Mouse (Mus musculus) erythroblast, embryonic 14.5 days (primary cell): Measurements from ENCODE around the gene Creg2. TPM values are rescaled to one million over a fixed set of nuclear protein-coding genes. Genes with fewer than 3 reads are reported as not detected.
A peak's percentile ranks its signal among the peaks of the same experiment; 100 is the strongest.
"Not testable (repeated sequence)": the region's sequence is repeated elsewhere in the genome, so short reads cannot be mapped to it uniquely, and the experiment has no call there.

Experiments used
- H3K27me3 ChIP-seq: 2 replicates; pipeline ENCODE4 v1.6.1; 2012; ENCODE audit warnings: inconsistent platforms; ENCODE audit not compliant: control insufficient read depth
- H3K36me3 ChIP-seq: 2 replicates; pipeline ENCODE4 v1.6.1; 2012; ENCODE audit warnings: mild to moderate bottlenecking, inconsistent platforms; ENCODE audit not compliant: control insufficient read depth
- H3K4me1 ChIP-seq: 2 replicates; pipeline ENCODE4 v1.6.1; 2012; ENCODE audit warnings: inconsistent platforms; ENCODE audit not compliant: control insufficient read depth
- H3K4me3 ChIP-seq: replicated peaks from 2 replicates; pipeline ENCODE3; 2012; ENCODE audit warnings: moderate library complexity, mild to moderate bottlenecking, inconsistent platforms
- H3K9me3 ChIP-seq: 2 replicates; pipeline ENCODE4 v1.6.1; 2012; ENCODE audit warnings: low read length, inconsistent platforms, mixed read lengths; ENCODE audit not compliant: control insufficient read depth
- GATA1 ChIP-seq: IDR thresholded peaks from 2 replicates; pipeline ENCODE4 v1.6.1; 2012; ENCODE audit warnings: low read length, inconsistent platforms, mixed read lengths
- TAL1 ChIP-seq: IDR thresholded peaks from 3 replicates; pipeline ENCODE4 v1.6.1; 2012; ENCODE audit warnings: low read length, inconsistent platforms, mixed read lengths
- polyA plus RNA-seq: library from polyadenylated mRNA; stranded (reverse); fragments of >175 nt; gene quantifications from 2 replicates; pipeline ENCODE4 v1.2.3, GENCODE M21; 2012

Gene Creg2
- polyA plus RNA-seq, 1 experiment = not detected

DNA sequence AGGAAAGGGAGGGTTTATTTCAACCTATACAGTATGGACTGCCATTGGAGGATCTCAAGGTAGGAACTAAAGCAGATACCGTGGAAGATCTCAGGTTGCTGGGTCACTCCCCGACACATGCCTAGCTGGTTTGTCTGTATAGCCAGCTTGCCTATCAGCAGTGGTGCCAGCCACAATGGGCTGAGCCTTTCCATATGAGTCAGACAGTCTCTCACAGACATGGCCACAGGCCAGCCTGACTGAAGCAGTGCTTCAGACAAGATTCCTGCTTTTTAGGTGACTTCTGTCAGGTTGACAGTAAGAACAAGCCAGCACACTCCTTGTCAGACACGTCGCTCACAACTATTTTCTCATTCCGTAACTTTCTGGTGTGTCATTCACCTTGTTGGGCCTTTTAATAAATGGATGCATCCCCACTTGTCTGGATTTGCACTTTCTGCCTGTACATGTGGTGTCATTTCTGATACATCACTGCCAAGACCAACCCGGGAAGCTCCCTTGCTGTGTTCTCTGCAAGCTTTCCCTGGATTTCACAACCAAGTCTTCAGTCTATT is 5.8 kb upstream of the Creg2 start:
- Histone ChIP-seq H3K9me3 (no peaks in the 10 kb centered on the region), H3K36me3 (no peaks in the 10 kb centered on the region), H3K27me3 (peaks cover 55% of the 10 kb centered on the region), H3K4me3 (no peak overlapping the region), H3K4me1 (peaks cover 6% of the 10 kb centered on the region)
- no peak for TF ChIP-seq GATA1
- no peak for TF ChIP-seq TAL1

DNA sequence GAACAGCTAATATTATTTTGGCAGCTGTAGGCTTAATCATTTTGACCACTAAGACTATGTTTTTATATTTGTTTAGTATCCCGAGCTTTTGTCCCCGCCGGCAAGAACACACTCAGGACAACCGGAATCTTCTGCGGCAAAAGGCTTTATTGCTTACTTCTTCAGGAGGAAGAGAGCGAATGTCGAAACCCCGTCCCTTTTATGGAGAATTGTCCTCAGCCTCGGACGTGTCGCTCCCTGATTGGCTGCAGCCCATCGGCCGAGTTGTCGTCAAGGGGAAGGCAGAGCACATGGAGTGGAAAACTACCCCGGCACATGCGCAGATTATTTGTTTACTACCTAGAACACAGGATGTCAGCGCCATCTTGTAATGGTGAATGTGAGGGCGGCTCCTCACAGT is 3.6 kb upstream of the Creg2 start:
- Histone ChIP-seq H3K4me1 (peaks cover 11% of the 10 kb centered on the region), H3K9me3 (peaks cover 11% of the 10 kb centered on the region; the same call in 1 of the 2 replicates), H3K27me3 (peaks cover 74% of the 10 kb centered on the region)
- not testable (repeated sequence) for H3K4me3 ChIP-seq, H3K36me3 ChIP-seq

DNA sequence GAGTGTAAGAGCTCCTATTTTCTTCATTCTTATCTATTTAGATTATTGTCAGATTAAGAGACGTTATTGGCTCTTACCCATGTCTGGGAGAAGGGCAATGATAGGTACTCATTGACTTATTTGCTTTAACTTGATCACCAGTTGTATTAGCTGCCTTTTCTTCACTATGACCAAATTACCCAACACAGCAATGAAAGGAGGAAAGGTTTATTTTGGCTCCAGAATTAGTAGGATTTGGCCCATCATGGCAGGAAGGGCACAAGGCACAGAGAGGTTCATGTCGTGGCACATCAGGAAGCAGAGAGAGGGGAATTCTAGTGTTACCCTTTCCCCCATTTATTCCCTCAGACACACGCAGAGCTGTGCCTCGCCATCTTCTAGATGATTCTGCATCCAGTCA is 1.8 kb upstream of the Creg2 start:
- H3K4me3 ChIP-seq = no peak overlapping the region
- TF ChIP-seq TAL1 = no peak
- TF ChIP-seq GATA1 = no peak
- H3K36me3 ChIP-seq = no peaks in the 10 kb centered on the region
- peaks cover 91% of the 10 kb centered on the region for H3K27me3 ChIP-seq
- peaks cover 11% of the 10 kb centered on the region; the same call in 1 of the 2 replicates for H3K9me3 ChIP-seq
- H3K4me1 ChIP-seq = peaks cover 11% of the 10 kb centered on the region

DNA sequence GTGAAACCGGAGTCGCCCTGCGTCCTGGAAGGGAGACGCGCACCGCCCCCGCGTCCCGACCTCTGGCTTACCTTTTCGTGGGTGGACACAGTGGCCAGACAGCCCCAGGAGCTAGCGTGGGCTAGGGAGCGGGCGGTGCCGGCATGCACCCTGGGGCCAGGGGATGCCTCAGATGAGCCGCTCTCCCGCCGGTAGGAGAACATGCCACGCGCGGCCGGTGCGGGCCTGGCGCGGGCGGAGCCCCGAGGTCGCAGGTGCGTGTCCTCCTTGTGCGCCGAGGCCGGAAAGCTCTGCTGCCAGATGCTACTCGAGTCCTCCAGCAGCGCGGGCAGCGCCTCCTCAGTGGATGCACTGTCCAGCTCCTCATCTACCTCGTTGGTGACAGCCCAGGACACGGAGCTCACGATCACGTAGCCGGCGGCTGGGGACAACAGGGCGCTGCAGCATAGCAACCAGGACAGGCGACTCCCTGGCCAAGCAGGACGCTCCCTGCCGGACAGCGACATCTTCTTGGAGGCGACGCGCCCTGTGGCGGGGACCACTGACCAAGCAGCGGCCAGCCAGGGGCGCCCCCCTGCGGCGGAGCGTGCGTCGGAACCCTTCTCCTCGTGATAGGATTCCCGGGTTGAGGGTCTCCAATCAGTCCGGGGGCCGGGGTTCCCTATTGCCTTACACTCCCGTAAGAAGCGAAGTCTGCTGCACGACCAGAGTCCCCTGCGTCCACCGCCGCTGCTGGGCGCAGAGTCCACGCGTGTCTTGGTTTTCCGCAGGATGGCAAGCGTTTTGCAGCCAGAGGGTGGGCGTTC is 636 bp downstream of the Creg2 start:
- Histone ChIP-seq H3K4me3 (peak overlapping the region; percentile 43), H3K36me3 (no peaks in the 10 kb centered on the region)

DNA sequence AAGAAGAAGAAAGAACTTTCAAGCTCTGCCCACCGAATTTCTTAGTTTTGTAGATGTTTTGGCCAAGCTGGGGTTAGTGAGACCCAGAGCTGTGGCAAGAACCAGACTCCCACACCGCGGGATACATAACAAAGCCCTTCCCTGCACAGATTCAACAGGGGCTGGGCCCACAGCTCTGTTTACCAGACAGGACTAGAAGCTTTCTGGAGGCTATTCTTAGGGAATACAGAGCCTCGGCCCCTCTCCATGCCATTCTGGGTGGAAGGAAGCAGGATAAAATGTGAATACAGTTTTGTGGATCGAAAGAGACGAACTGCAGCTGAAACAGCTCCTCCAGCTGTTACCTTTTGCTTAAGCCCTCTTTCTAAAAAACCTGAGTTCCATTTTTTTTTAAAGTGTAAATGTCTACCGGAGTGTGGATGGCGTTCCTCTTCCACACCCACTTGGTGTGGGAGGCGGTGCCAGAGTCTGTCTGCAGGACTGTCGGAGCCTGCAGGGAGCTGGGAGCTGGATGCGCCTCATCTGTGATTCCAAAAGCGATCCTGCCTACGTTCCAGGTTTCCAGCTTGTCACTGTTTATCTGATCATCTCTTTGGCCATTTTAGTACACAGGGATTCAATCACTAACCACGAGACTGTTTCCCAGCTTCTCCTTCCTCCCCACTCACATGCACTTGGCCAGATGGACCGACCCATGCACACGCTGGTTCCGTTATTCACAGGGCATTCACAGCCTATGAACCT is 1.4 kb downstream of the Creg2 start:
- TF ChIP-seq TAL1 (no peak), GATA1 (no peak)
- Histone ChIP-seq H3K9me3 (peaks cover 11% of the 10 kb centered on the region; the same call in 1 of the 2 replicates), H3K4me1 (peaks cover 41% of the 10 kb centered on the region), H3K36me3 (no peaks in the 10 kb centered on the region), H3K4me3 (peak overlapping the region; percentile 43), H3K27me3 (peaks cover 78% of the 10 kb centered on the region)

More for the DNA sequence above, 636 bp downstream of the Creg2 start:
- Histone ChIP-seq H3K9me3 (peaks cover 11% of the 10 kb centered on the region; the same call in 1 of the 2 replicates), H3K4me1 (peaks cover 33% of the 10 kb centered on the region), H3K27me3 (peaks cover 83% of the 10 kb centered on the region)
- TF ChIP-seq TAL1 (no peak), GATA1 (no peak)

DNA sequence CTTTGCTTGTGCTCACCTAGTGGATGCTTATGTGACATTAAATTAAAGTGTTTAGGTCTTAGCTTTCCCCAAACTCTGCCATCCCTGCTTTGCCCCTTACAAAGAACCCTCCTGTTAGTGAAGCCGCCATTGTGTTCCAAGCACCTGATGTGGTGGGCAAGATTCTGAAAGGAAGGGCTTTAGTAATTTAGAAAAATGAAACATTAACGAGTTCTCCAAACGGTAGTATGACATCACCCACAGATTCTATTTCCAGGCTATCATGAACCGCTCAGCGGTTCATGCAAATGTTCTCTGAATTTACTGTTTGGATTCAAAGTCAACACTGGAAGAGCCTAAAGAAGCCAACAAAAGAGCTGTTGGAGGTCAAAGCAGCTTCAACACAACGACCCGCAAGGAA is 2.7 kb downstream of the Creg2 start:
- H3K9me3 ChIP-seq = peaks cover 11% of the 10 kb centered on the region; the same call in 1 of the 2 replicates
- H3K27me3 ChIP-seq = peaks cover 65% of the 10 kb centered on the region
- H3K4me1 ChIP-seq = peaks cover 53% of the 10 kb centered on the region
- H3K4me3 ChIP-seq = no peak overlapping the region
- no peak for TF ChIP-seq GATA1
- no peak for TF ChIP-seq TAL1
- H3K36me3 ChIP-seq = no peaks in the 10 kb centered on the region

DNA sequence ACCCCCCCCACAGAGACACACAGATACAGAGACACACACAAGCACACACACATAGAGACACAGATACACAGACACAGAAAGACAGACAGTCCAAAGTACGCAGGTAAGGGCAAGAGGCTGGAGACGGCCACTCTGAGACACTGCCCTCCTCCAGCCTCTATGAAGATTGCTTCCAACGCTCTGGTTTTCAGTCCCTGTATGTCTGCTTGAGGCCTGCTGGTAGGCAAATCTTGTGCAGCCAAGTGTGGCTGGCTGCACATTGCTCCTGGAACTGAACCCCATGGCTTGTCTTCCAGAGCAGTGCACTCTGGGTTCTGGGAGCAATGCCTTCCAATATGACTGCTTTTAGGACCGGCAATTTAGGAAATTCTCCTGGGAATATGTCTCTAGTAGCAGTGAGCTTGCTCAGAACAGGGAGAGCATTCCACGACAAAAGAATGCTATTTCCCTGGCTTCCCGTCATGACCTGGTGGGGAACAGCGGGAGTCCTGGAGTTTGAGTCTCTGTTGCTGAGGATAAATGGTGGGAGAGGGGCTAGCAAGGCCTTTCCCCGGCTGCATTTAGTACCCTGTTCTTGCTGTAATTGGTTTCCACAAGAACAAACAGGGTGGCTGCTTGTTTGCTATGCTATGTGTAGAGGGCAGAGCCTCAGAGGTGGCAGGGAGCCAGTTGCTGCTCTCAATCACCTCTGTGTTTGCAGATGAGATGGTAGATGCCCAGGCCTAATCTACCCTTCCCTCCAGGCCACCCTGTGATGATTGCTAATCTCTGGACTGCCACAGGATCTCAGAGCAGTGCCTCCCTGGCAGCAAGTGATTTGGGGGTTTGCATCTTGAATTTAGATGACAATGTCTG is 5.1 kb downstream of the Creg2 start:
- no peak for TF ChIP-seq GATA1
- no peak; the same call in 2 of the 3 replicates for TF ChIP-seq TAL1
- Histone ChIP-seq H3K27me3 (peaks cover 41% of the 10 kb centered on the region), H3K4me3 (no peak overlapping the region), H3K4me1 (peaks cover 60% of the 10 kb centered on the region), H3K36me3 (peaks cover 2% of the 10 kb centered on the region; the same call in 1 of the 2 replicates), H3K9me3 (peaks cover 17% of the 10 kb centered on the region)

DNA sequence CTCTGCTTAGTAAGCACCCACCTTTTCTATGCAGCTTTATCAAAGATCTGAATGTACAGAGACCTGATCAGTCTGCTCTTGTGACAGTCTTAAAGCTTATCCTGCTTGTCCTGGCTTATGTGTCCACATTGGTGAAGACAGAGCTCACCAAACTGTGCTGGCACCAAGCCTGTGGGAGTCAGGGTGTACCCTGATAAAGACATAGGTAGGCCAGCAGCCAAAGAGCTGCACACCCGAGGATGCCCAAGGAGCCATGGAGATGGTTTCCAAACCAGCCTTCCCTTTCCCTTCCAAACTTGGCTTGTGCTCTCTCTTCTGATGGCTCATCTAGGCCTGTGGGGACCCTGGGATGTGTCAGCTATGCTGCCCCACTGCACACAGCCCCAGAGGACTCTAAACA is 6.9 kb downstream of the Creg2 start:
- H3K27me3 ChIP-seq = peaks cover 23% of the 10 kb centered on the region
- peaks cover 6% of the 10 kb centered on the region for H3K9me3 ChIP-seq
- TF ChIP-seq GATA1 (no peak), TAL1 (no peak)
- H3K4me3 ChIP-seq = peak overlapping the region; percentile 39
- peaks cover 49% of the 10 kb centered on the region for H3K4me1 ChIP-seq
- H3K36me3 ChIP-seq = peaks cover 2% of the 10 kb centered on the region; the same call in 1 of the 2 replicates
